Mouse (Mus musculus): ENCODE results near the gene Smndc1. TPM values are rescaled to one million over a fixed set of nuclear protein-coding genes. Genes with fewer than 3 reads are reported as not detected.

The Smndc1 gene
- polyA plus RNA-seq, 1 experiment from 2014 or later, result 37.5 TPM

DNA sequence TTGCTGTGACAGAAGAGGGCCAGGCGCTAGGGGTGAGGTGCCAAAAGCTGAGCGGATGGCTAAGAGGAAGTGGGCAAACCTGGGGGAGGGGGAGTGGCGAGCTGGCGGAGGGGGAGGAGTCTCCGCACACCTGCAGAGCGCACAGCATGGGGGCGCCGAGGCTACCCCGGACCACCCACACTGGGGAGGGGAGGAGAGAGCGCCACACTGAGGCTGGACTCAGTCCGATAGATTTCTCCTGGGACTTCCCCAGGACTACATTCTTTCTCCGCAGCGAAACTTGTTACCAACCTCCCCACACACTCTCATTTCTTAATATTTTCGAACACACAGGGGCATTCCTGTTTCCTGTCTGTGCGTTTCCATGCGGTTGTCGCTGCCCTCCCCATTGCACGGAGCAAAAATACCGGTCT is 33.0 kb upstream of the Smndc1 start:
- WGBS, result 20% methylated on average over 19 of the region's 19 CpGs
- H3K9me3 ChIP-seq, result no peaks in the 10 kb centered on the region
- no peak overlapping the region for H3K27ac ChIP-seq
- no peak overlapping the region for H3K9ac ChIP-seq
- ATAC-seq (ENCODE audit: insufficient number of reproducible peaks, low FRiP score, low TSS enrichment, low read depth), result no peak
- peak overlapping the region; percentile 12; the same call in 1 of the 2 replicates for H3K4me2 ChIP-seq
- H3K4me1 ChIP-seq, result peaks cover 27% of the 10 kb centered on the region
- H3K27me3 ChIP-seq, result no peaks in the 10 kb centered on the region
- H3K4me3 ChIP-seq, result no peak overlapping the region
- H3K36me3 ChIP-seq, result no peaks in the 10 kb centered on the region

DNA sequence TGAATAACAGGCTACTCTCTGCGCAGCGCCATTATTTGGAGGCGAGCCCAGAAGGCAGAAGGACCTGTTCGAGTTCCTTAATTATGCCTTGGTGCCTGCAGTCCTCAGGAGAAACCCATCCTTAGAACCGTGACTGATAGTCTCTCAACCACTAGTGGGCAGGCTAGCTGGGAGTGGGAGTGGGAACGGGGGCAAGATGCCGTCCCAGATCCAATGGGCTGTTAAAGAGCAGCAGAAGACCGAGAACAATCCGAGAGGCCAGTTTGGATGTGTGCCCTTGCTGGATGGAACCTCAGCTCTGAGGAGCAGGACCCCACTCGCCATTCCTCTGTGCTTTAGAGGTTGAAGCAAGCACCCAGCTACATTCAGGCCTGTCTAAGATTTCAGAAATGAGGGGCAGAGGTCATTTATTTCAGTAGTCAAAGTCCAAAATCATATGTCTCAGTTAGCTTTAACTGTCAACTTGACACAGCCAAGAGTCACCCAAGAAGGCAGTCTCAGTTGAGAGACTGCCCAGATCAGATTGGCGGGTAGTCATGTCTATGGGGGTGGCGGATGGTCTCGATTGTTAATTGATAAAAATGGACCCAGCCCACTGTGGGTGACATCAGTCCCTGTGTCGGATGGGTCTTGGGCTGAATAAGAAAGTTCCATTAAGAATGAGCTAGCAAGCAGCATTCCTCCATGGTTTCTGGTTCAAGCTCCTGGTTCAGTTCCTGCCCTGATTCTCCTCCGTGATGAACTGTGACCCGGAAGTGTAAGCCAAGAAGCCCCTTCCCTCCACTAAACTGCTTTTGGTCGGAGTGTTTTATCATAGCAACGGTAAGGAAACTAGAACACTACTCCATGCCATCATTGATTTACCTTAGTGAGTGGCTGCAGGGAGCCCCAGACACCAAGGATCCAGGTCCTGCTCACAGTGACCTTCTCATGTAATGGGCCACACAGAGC is 32.3 kb upstream of the Smndc1 start:
- WGBS, result 64% methylated on average over 18 of the region's 18 CpGs

DNA sequence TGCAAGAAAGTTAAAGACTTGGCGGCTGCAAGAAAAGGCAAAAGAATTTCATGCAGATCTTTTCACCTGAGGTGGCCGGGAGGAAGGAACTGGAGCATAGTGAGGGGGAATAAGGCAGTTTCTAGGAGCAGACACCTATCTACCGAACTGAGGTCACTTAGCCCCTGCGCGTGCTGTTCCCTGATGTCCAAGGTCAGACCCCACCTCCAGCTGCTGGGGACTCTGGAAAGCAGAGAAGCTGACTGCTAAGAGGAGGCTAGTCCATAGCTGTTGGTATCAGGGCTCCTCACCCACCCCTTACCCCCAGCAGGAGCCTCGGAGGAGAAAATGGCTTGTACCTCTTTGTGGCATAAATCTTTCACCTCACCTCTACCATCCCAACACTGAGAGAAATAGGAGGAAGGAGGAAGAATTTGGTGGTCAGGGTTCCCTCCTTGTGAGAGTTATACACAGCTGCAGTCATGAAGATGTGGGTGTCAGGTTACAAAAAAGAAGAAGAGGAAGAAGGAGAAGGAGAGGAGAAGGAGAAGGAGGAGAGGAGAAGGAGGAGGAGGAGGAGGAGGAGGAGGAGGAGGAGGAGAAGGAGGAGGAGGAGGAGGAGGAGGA is 31.3 kb upstream of the Smndc1 start:
- 0% methylated on average over 6 of the region's 6 CpGs for WGBS
- no peak overlapping the region for H3K9ac ChIP-seq
- ATAC-seq (ENCODE audit: insufficient number of reproducible peaks, low FRiP score, low TSS enrichment, low read depth), result no peak
- H3K9me3 ChIP-seq, result no peaks in the 10 kb centered on the region
- no peak overlapping the region for H3K27ac ChIP-seq
- H3K4me2 ChIP-seq, result peak overlapping the region; percentile 70
- peak overlapping the region; percentile 38 for H3K4me3 ChIP-seq
- H3K27me3 ChIP-seq, result no peaks in the 10 kb centered on the region
- peaks cover 17% of the 10 kb centered on the region for H3K4me1 ChIP-seq
- no peaks in the 10 kb centered on the region for H3K36me3 ChIP-seq

More for the DNA sequence above, 32.3 kb upstream of the Smndc1 start:
- H3K4me1 ChIP-seq, result peaks cover 22% of the 10 kb centered on the region
- H3K4me2 ChIP-seq, result no peak overlapping the region
- H3K9me3 ChIP-seq, result no peaks in the 10 kb centered on the region
- no peak overlapping the region for H3K27ac ChIP-seq
- H3K27me3 ChIP-seq, result no peaks in the 10 kb centered on the region
- no peaks in the 10 kb centered on the region for H3K36me3 ChIP-seq
- no peak overlapping the region for H3K9ac ChIP-seq
- no peak overlapping the region for H3K4me3 ChIP-seq
- no peak for ATAC-seq (ENCODE audit: insufficient number of reproducible peaks, low FRiP score, low TSS enrichment, low read depth)

DNA sequence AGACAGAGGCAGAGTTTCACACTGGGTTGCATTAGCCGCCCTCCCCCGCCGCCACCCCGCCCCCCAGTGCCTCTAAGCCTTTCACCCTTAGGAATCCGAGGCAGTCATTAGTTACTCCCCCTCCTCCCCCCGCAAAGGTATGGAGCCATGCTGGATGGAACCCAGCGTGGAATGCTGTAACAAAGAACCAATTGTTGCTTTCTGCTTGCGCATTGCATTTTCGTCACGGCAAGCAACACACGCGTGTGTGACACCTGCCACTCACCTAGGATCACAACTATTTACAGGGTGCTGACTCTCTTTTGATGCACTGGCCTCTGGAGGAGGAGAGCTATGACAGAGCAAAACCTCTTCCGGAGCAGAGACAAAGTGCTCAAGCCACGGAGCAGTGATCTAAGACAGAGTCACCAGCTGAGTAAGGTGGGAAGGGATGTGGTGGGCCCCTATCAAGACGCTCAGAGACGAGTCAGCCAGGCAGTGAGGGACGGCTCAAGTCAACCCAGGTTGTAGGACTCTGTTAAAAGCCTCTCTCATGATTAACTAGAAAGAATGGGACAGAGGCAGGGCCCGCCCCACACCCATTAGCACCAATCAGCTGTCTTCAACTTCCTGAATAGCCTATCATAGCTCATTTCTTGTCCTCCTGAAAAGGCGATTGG is 30.7 kb upstream of the Smndc1 start:
- peak; percentile 91 for ATAC-seq (ENCODE audit: insufficient number of reproducible peaks, low FRiP score, low TSS enrichment, low read depth)
- H3K4me2 ChIP-seq, result peak overlapping the region; percentile 70
- no peaks in the 10 kb centered on the region for H3K27me3 ChIP-seq
- H3K9me3 ChIP-seq, result no peaks in the 10 kb centered on the region
- WGBS, result 3% methylated on average over 19 of the region's 19 CpGs
- peaks cover 17% of the 10 kb centered on the region for H3K4me1 ChIP-seq
- H3K36me3 ChIP-seq, result no peaks in the 10 kb centered on the region
- H3K4me3 ChIP-seq, result peak overlapping the region; percentile 38
- H3K9ac ChIP-seq, result peak overlapping the region; percentile 7; the same call in 1 of the 2 replicates
- H3K27ac ChIP-seq, result peak overlapping the region; percentile 73; the same call in 1 of the 2 replicates

DNA sequence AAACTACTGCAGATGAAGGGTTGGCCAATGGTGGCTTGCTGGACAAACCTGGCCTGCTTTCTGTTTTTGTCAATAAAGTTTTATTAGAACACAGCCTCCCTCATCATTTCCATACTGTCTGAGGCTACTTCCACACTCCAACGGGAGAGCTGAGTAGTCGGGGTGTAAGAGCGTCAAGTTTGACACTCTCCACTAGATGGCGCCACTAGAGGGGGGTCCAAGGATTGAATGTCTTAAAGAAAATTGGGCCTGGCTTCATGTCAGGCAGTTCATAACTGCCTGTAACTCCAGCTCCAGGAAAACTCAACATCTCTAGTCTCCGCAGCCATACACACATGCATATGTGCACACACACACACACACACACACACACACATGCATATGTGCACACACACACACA is 29.5 kb upstream of the Smndc1 start:
- 45% methylated on average over 5 of the region's 5 CpGs for WGBS

DNA sequence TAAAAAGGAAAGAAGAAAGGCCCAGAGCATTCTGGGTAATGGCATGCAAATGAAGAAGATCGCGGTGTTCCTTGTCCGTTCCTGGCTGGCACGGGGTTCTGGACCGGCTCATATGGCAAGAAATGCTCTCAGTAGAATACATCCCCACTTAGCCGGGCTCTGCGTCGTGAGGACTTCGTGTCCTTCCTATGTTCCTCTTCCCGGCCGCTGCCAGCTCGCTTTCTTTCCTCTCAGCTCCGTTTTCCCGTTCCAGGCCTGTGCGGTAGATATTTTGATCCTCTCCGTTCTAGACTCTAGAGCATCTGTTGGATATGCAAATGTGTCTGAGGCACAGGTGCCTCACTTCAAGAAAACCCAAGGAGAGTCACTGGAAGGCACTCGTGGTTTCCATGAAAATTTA is 24.8 kb upstream of the Smndc1 start:
- Histone ChIP-seq H3K36me3 (no peaks in the 10 kb centered on the region), H3K9ac (no peak overlapping the region), H3K4me3 (no peak overlapping the region), H3K9me3 (no peaks in the 10 kb centered on the region), H3K4me2 (no peak overlapping the region), H3K4me1 (peaks cover 10% of the 10 kb centered on the region), H3K27me3 (no peaks in the 10 kb centered on the region), H3K27ac (no peak overlapping the region)
- no peak for ATAC-seq (ENCODE audit: insufficient number of reproducible peaks, low FRiP score, low TSS enrichment, low read depth)
- WGBS, result 80% methylated on average over 17 of the region's 17 CpGs

More for the DNA sequence above, 29.5 kb upstream of the Smndc1 start:
- H3K4me2 ChIP-seq, result no peak overlapping the region
- ATAC-seq (ENCODE audit: insufficient number of reproducible peaks, low FRiP score, low TSS enrichment, low read depth), result no peak
- H3K36me3 ChIP-seq, result no peaks in the 10 kb centered on the region
- H3K27ac ChIP-seq, result no peak overlapping the region
- H3K4me1 ChIP-seq, result peaks cover 17% of the 10 kb centered on the region
- no peaks in the 10 kb centered on the region for H3K9me3 ChIP-seq
- no peaks in the 10 kb centered on the region for H3K27me3 ChIP-seq
- no peak overlapping the region for H3K9ac ChIP-seq
- no peak overlapping the region for H3K4me3 ChIP-seq

DNA sequence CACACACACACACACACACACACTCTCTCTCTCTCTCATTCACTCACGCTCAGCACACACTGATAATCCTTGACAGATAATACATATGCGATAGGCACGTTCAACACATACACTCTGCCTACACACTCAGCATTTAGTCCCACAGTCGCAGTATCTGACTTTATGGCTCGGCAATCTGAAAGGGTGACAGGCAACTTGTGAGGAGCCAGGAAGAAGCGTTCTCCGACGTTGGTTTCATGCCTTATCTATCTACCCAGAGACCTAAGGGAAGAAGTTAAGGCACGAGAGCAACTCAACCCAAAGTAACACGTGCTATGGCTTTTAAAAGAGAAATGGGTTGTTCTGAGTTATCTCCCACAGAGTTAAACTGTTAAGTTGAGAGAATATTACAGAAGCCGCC is 24.3 kb upstream of the Smndc1 start:
- 82% methylated on average over 11 of the region's 11 CpGs for WGBS
- no peaks in the 10 kb centered on the region for H3K36me3 ChIP-seq
- H3K4me3 ChIP-seq, result no peak overlapping the region
- no peak overlapping the region for H3K4me2 ChIP-seq
- no peaks in the 10 kb centered on the region for H3K27me3 ChIP-seq
- H3K9me3 ChIP-seq, result no peaks in the 10 kb centered on the region
- H3K9ac ChIP-seq, result no peak overlapping the region
- no peak overlapping the region for H3K27ac ChIP-seq
- H3K4me1 ChIP-seq, result peaks cover 10% of the 10 kb centered on the region
- ATAC-seq (ENCODE audit: insufficient number of reproducible peaks, low FRiP score, low TSS enrichment, low read depth), result no peak

DNA sequence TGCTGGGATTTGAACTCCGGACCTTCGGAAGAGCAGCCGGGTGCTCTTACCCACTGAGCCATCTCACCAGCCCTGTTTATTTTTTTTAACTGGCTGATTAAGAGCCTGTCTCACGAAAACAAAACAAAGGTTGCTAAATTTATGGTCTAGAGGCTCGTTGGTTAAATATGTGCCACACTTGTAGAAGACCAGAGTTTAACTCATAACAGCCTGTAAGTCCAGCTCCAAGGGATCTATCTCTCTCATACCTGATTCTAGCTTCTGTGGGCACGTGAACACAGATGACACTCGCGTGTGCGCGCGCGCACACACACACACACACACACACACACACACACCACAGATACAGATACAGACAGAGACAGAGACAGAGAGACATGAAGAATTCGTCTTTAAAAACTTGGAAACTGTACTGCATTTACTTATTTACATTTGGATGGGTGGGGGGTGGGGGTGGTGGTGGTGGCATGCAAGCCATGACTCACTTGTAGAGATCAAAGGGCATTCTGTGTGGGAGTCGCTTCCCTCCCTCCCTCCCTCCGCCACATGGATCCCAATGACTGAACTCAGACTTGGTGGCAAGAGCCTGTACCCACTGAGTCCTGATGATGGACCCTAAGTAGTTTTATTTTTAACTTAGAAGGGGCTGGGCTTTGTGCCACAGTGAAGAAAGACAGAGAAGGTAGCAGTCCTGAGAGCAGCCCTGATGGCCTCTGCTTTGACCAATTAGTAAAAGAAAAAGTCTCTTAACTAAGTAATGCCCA is 23.4 kb upstream of the Smndc1 start:
- Histone ChIP-seq H3K36me3 (no peaks in the 10 kb centered on the region), H3K4me3 (no peak overlapping the region), H3K9me3 (no peaks in the 10 kb centered on the region), H3K27ac (no peak overlapping the region), H3K4me1 (peaks cover 10% of the 10 kb centered on the region), H3K27me3 (no peaks in the 10 kb centered on the region), H3K9ac (no peak overlapping the region), H3K4me2 (no peak overlapping the region)
- no peak for ATAC-seq (ENCODE audit: insufficient number of reproducible peaks, low FRiP score, low TSS enrichment, low read depth)
- 74% methylated on average over 15 of the region's 15 CpGs for WGBS

DNA sequence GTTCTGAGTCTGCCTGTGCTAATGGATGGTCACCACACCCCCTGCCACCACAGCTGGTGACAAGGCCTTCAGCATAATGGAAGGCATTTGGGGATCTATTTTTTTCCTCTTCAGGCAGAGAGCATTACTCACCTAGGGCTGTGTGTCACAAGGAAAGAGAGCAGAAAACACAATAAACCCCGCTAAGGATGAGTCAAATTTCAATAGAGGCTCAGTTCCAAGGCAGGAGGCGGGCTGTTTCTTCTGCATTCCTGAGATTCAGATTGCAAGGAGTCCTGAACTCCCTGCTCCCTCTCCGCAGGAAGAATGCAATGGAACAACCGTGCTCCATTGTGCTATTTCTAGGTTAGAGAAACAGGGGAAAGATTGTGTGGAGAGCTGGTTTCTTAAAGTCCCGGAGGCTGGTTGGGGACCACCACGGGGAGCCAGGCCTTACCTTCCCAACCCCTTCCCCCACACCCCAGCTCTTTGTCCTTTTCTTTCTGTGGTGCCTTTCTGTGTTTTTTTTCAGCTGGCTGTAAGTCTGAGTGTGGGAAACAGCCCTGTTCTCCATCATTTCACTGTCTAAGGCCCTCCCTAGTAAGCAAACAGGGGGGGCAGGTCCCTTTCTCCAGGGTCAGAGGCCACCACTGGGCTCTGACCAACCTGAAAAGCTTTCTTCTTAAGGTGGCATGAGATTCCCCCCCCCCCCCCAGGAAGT is 21.9 kb upstream of the Smndc1 start:
- no peak for ATAC-seq (ENCODE audit: insufficient number of reproducible peaks, low FRiP score, low TSS enrichment, low read depth)
- Histone ChIP-seq H3K4me2 (no peak overlapping the region), H3K27ac (peak overlapping the region; percentile 61), H3K27me3 (no peaks in the 10 kb centered on the region), H3K4me3 (no peak overlapping the region), H3K36me3 (no peaks in the 10 kb centered on the region), H3K9ac (no peak overlapping the region), H3K9me3 (no peaks in the 10 kb centered on the region), H3K4me1 (peaks cover 10% of the 10 kb centered on the region)
- WGBS, result 13% methylated on average over 6 of the region's 6 CpGs

DNA sequence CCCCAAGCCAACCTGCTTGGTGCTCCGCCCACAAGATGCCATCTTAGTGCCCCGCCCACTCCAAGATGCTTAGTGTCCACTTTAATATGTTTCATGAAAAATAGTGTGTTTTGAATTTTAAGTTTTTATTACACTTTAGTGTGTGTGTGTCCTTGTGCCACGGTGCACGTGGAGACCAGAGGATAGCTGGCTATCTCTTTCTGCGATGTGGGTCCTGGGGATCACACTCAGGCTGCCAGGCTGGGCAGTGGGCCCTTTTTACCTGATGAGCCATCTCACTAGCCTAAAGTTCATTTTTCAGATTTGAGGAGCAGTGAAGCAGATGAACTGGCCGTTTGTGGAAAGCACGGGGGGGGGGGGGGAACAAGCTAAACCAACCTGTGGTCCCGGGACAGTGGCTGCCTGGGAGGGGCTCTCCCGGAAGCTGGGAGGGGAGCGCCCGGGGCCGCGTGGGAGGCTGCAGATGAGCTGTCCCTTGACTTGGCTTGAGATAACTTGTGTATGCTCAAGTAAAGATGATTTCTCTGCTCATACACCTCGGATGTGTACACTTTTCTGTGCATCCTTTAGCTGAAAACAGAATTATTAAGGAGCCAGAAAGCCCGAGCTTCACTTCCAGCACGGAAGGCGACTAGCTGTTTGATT is 19.4 kb upstream of the Smndc1 start:
- Histone ChIP-seq H3K4me2 (no peak overlapping the region), H3K27me3 (no peaks in the 10 kb centered on the region), H3K36me3 (no peaks in the 10 kb centered on the region), H3K4me3 (no peak overlapping the region), H3K9me3 (no peaks in the 10 kb centered on the region), H3K27ac (no peak overlapping the region), H3K9ac (no peak overlapping the region), H3K4me1 (peaks cover 10% of the 10 kb centered on the region)
- ATAC-seq (ENCODE audit: insufficient number of reproducible peaks, low FRiP score, low TSS enrichment, low read depth), result no peak
- WGBS, result 50% methylated on average over 17 of the region's 17 CpGs

DNA sequence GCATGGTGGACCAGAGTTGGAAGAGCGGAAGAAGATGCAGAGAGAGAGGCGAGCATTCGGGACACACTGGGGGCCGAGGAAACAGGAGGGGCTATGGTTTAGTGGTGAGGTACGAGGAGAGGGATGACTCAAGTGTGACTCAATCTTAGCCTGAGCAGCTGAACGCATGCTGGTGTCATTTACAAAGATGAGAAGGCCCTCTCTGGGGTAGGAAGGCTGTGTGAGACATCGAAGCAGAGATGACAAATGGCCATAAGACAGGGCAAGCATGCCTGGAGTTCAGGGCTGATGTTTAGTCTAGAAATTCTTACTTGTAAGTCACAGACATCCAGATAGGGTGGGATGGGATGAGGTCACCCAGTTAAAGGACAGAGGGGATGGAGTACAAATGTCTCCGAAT is 18.0 kb upstream of the Smndc1 start:
- Histone ChIP-seq H3K27ac (no peak overlapping the region), H3K4me1 (peaks cover 10% of the 10 kb centered on the region), H3K9me3 (no peaks in the 10 kb centered on the region), H3K27me3 (no peaks in the 10 kb centered on the region), H3K4me3 (no peak overlapping the region), H3K9ac (no peak overlapping the region), H3K4me2 (no peak overlapping the region), H3K36me3 (no peaks in the 10 kb centered on the region)
- ATAC-seq (ENCODE audit: insufficient number of reproducible peaks, low FRiP score, low TSS enrichment, low read depth), result no peak
- WGBS, result 86% methylated on average over 8 of the region's 8 CpGs

All from limb, embryonic 15.5 days (tissue).